Mouse (Mus musculus): ENCODE measurements around the gene Slc44a3.

Gene Slc44a3

GRCm38 (mm10) chr3:121493997-121494421 is 38.2 kb downstream of the Slc44a3 start:
- DNase-seq: no peak

GRCm38 (mm10) chr3:121492026-121492425 is 40.2 kb downstream of the Slc44a3 start:
- no peak for DNase-seq

DNA sequence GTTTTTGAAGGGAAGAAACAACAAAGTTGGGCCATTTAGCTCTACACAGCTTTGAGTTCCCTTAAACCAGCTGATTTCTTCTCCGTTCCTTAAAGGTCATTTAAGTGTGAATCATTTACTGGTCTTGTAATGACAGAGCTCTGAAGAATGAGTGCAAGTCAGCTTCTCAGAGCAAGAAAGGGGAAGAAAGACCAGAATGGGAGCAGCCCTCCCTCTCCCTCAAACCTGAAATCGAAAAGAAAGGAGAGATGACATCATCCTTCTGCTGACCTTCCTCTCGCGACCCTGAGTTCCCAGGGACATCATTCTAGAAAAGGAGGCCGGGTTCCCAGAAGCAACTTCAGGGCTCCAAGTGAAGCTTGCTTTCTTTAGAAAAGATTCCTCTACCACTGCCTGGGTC is 41.3 kb downstream of the Slc44a3 start:
- no peak for DNase-seq

DNA sequence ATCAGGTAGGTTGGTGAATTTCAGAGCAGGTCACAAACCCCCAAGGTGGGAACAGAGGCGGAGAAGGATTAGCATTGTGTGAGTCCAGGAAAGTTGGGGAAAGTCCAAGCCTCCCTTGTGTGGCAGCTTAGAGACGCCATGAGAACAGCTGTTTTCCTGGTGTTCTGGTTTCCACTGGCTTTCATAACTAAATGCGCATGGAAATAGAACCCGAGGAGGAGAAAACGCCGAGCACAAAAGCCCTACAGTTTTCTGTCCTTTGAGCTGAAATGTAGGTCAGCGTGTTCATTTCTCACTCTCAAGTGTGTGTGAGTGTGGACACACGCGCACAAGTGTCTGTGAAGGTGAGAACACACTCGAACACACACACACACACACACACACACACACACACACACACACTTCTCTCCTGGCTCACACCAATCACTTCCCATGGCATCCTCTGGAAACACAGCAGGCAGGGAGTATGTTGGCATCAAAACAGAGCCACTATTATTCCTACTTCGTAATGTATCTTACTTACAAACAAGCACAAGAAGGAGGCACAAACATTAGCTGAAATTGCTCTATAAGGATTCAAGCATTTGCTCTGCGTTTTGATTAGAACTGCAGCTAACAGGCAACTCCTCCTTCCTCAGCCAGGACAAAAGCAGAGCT is 42.6 kb downstream of the Slc44a3 start:
- DNase-seq: peak; percentile 58

DNA sequence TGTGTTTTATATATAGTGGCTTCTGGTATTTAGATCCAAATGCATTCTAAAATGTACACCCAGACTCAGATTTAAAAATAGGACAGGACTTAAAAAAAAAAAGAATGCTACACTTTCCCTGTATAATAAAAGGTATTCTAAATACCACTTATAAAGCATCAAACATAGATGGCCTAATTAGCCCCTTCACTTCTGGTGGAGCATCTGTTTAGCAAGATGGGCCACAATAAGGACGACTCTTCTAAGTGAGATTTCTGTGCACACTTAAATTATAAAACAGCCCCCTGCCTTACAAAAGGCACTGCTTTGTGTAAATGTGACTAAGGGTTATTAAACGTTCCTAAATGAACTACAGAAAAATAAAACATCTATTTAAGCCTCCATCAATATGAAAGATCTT is 47.0 kb downstream of the Slc44a3 start:
- DNase-seq: no peak

GRCm38 (mm10) chr3:121483266-121484161 is 48.7 kb downstream of the Slc44a3 start:
- no peak for DNase-seq

- no peak for DNase-seq
Observed at GRCm38 (mm10) chr3:121481564-121481963, 50.6 kb downstream of the Slc44a3 start.

- no peak for DNase-seq
Observed at GRCm38 (mm10) chr3:121480961-121481436, 51.2 kb downstream of the Slc44a3 start.

DNA sequence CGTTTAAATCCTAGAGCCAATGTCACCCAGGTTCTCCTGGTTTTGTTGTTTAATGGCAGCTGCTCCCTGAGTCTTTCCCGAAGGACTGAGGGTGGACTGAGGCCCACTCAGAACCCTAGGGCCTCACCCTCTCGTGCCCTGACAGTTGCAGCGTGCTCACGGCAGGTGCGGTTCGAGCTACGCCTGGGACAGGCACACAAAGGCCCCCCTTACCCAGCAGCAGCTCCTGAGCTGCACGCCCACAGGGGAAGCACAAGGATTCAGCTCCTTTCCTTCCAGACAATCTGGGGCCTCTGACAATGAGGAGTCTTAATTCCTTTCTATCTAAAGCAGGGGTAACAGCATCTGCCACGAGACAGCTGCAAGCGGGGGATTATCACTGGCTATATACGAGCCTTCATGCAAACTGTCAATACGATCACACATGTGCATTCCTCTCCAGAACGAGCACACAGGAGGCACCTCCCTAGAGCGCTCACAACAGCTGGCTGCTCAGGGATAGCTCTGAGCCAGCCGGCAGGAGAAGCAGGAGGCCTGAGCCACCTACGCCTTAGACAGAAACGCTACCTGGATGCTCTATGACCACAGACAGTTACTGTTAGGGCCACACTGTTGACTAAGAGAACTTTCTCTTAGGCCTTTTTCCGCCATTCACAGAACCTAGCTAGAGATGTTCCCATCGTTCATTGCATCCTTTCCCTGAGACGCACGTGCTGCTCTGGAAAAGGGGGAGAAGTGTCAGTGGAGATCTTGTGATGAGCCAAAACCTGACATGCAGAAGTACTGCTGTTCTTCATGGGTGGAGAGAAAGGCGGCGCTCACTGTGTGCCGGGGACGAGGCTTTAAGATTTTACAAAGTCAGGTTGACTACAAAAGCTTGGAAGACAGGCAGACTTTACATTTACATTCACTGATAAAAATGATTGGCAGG is 51.9 kb downstream of the Slc44a3 start:
- DNase-seq: no peak

- no peak for DNase-seq
Observed at GRCm38 (mm10) chr3:121474738-121475137, 57.5 kb downstream of the Slc44a3 start.

DNA sequence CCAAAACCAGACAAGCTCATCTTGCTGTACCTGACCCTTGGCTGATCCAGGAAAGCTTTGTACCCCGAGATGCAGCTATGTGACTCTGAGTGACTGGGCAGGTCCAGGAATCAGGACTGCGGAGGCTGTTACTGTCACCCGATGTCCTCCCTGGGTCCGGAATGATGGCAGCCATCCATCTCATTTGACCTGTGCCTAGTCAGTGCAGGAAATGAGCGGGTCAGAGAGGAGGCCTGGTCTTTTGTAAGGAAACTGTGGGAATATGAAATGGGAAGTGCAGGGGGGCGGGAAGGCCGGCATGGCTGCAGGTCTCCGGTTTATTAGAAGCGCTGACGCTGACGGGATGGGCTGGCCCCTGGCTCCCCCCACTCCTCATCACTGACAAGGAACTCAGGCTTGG is 60.5 kb downstream of the Slc44a3 start:
- no peak for DNase-seq

GRCm38 (mm10) chr3:121469185-121469975 is 62.8 kb downstream of the Slc44a3 start:
- no peak for DNase-seq

GRCm38 (mm10) chr3:121468136-121468535 is 64.1 kb downstream of the Slc44a3 start:
- DNase-seq: no peak

DNA sequence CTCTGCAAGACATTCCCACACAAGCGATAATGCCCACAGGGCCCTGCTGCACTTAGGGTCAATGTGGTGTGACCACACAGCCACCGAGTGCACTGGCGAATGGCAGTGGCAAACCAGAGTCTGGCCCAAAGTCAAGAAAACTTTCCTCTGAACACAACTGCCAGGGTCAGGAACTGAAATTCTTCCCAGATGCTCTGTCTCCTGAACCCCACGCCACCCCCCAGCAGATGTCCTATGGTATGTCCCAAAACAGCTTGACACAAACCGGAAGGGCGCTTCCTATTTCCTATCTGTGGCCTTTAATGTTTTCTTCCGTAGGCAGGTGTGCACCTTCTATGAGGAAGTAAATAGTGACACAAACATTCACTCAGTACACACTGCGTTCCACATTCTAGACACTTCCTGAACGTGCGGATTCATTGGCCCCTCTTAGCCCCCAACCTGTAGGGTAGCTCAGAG is 65.1 kb downstream of the Slc44a3 start:
- DNase-seq: no peak

DNA sequence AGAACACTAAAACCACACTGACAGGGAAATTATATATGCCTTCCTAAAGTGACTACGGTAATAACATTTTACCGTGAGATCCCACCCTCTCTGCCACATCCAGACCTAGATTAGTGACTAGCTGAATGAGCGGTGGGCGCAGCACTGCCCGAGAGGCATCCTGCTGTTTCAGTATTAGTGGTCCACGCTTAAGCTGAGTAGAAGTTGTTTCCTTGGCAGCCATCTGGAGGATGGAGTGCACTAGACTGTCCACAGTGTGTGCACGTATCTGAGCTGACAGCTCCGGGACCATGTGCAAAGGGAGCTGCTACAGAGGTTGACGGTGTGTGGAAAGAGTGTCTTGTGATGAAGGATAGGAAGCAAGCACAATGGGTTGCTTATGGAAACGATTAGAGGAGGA is 66.4 kb downstream of the Slc44a3 start:
- no peak for DNase-seq

- DNase-seq: no peak
Observed at GRCm38 (mm10) chr3:121464733-121465305, 67.4 kb downstream of the Slc44a3 start.

GRCm38 (mm10) chr3:121462782-121463181 is 69.4 kb downstream of the Slc44a3 start:
- no peak for DNase-seq

DNA sequence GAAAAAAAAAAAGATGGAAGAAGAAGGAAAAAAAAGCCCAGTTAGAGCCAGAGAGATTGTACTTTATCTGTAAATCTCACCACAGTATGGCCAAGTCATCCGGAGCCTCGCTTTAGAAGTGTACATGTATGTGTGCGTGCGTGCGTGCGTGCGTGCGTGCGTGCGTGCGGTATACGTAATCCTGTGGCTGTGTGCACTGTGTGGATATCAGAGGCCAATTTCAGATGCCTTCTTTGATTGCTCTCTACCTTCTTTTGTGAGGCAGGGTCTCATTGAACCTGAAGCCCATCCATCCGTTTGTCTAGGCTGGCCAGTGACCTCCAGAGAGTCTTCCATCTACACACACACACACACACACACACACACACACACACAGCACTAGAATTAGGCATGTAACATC is 70.7 kb downstream of the Slc44a3 start:
- no peak for DNase-seq

DNA sequence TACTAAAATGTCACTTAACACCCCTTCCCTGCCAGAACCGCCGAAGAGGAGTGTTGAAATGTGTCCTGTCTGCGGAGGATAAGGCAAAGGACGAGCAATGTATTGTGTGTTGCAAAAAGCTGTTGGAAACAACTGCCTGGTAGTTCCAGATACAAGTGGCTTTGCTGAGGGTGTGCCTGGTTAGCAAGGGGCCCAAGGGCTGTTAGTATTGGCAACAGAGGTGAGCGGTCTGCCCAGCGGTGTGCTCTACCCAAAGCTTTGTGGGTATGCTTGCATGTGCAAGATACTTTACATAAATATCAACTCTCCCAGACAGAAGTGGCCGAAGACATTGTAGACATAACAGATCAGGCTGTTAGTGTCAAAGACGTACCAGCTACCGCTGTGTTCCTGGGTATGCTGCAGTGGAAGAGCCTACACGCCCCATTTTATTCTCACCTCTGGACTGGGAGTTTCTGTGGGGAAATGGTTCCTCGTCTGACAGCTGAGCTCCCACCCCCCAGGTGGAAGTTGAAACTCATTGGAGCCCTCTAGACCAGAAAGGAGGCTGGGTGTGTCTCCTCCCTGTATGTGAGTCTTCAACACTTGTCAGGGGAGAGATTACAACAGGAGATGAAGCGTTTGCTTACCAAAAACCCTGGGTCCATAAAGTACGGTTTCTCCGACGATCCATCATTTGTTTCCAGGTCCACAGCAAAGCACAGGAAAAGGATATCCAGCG is 71.6 kb downstream of the Slc44a3 start:
- no peak for DNase-seq

DNA sequence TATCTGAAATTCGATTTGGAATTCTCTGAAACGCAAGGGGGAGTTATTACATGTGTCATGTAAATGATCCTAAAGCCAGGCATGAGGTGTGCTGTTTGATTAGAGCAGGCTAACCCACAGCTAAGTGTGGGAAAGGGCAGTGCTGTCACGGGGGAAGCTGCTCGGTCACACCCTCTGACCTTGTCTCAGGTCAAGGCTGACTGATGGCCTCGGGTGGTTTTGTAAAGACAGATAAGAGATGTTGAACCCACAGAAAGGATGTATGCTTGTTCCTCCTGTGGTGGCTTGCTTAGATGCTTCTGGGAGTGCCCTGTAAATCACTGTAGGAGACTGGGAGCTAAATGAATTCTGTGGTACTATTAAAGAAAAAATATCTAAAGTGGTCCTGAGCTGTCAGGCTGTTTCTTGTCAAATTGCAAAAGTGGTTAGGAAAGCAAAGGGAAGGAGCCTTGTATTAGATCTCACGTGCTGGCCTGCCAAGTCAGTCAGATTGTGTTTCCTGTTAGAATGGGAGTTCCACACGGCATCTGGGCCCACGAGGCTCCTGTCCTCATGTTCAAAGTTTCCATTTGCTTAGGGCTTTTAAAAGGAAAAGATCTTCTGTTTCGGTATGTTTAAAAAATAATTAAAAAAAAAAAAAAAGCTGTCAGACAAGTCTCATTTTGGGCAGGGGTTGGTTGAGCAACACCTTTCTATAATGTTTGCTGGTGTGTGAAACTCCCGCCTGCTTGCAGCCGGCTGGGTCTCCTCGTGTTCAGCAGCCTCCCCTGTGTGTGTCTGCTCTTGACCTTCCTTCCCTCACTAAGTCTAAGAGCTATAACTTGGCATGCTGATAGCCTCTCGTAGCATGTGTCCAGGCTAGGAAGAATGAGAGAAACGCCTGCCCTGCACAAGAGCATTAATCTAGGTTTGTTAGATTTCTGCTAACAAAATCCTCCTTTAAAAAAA is 73.4 kb downstream of the Slc44a3 start:
- DNase-seq: no peak

All from layer of hippocampus, adult 9-11 months (tissue).